Mouse (Mus musculus): ENCODE data around the gene Slc35f1. TPM values are rescaled to one million over a fixed set of nuclear protein-coding genes. Genes with fewer than 3 reads are reported as not detected.

Gene Slc35f1
- polyA plus RNA-seq, 1 experiment from 2014 or later: 4.0 TPM

DNA sequence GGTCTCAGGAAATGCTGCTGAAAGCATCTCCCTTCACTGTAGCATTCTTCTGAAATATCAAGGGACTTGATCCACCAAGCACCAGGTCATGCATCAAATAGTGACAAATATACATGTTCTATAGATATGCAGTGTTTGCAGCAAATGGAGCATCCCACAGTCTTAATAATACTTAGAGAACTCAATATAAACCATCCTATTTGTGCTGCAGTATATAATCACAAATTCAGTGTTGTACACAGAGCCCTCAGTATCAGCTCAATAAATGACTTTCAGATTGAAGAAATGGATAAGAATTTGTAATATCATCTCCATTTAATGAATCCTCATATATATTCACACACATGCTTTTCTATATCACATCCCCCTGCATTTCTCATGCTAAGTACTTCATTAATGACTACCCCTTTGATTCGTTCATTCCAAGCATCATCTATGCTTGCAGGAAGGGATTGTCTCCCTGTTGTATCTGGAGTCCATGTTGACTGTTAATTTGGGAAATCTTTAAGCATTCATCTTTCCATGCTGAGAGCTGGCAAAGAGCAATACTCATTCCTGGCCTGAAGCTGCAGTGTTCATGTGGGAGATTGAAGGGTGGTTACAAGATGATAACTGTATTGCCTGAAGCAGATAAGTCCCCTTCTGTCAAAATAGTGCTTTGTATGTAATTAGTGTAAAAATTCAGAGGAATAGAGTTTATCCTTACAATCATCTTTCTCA is 249.9 kb downstream of the Slc35f1 start:
- Histone ChIP-seq H3K36me3 (no peaks in the 10 kb centered on the region), H3K9ac (no peak overlapping the region), H3K4me1 (no peaks in the 10 kb centered on the region), H3K4me3 (replicated peaks) (no peak overlapping the region), H3K27me3 (no peaks in the 10 kb centered on the region), H3K27ac (replicated peaks) (no peak overlapping the region), H3K4me2 (replicated peaks) (no peak overlapping the region), H3K9me3 (replicated peaks) (no peaks in the 10 kb centered on the region)
- no peak for ATAC-seq (ENCODE audit: insufficient number of reproducible peaks, low FRiP score, low TSS enrichment, low read depth)
- WGBS: 67% methylated on average over 1 of the region's 1 CpGs

- no peak for ATAC-seq (ENCODE audit: insufficient number of reproducible peaks, low FRiP score, low TSS enrichment, low read depth)
- WGBS: 53% methylated on average over 5 of the region's 5 CpGs
Measured at GRCm38 (mm10) chr10:52940831-52941216, 250.5 kb downstream of the Slc35f1 start.

DNA sequence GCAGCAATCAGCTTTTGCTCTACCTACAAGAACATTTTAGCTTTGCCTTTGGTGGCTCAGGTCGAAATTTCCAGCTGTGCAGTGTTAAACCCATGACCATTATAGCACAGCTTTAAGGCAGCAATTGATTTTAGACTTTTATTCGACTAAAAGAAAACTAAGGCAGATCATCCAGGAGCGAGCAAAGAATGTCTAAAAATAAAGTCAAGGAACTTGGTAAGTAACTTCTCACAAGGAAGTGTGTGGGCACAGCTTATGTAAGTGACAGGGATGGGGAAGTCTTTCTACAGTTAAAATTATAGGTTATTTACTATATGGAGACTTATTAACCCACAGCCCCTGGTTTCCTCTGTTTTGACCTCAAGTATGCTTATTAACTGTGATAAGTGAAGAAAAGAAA is 262.2 kb downstream of the Slc35f1 start:
- Histone ChIP-seq H3K27me3 (no peaks in the 10 kb centered on the region), H3K9me3 (replicated peaks) (no peaks in the 10 kb centered on the region), H3K4me3 (replicated peaks) (no peak overlapping the region), H3K9ac (no peak overlapping the region), H3K36me3 (no peaks in the 10 kb centered on the region), H3K4me2 (replicated peaks) (no peak overlapping the region), H3K4me1 (no peaks in the 10 kb centered on the region), H3K27ac (replicated peaks) (no peak overlapping the region)
- ATAC-seq (ENCODE audit: insufficient number of reproducible peaks, low FRiP score, low TSS enrichment, low read depth): no peak
- 80% methylated on average over 3 of the region's 3 CpGs for WGBS

More at GRCm38 (mm10) chr10:52940831-52941216, 250.5 kb downstream of the Slc35f1 start:
- H3K4me3 ChIP-seq (replicated peaks): no peak overlapping the region
- H3K4me1 ChIP-seq: no peaks in the 10 kb centered on the region
- H3K27me3 ChIP-seq: no peaks in the 10 kb centered on the region
- no peaks in the 10 kb centered on the region for H3K9me3 ChIP-seq (replicated peaks)
- H3K4me2 ChIP-seq (replicated peaks): no peak overlapping the region
- H3K9ac ChIP-seq: no peak overlapping the region
- H3K27ac ChIP-seq (replicated peaks): no peak overlapping the region
- H3K36me3 ChIP-seq: no peaks in the 10 kb centered on the region

DNA sequence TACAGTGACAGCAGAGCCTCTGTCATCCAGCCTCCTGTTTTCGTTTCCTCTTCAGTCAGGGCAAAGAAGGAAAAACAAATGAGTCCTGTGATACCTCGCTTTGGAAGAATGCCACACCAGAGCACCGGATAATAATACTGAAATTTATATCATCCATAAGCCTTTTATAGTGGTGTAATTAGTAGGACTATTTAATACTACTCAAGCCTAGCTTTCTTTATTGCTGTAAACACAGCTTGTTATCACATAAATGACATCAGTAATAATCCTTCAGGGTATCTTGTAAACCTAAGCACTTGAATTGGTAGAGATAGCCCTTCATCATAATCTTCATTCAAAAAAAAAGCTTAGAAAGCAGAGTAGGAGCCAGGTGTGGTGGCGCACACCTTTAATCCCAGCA is 266.4 kb downstream of the Slc35f1 start:
- no peak overlapping the region for H3K4me3 ChIP-seq (replicated peaks)
- 61% methylated on average over 4 of the region's 4 CpGs for WGBS
- no peak overlapping the region for H3K27ac ChIP-seq (replicated peaks)
- no peaks in the 10 kb centered on the region for H3K9me3 ChIP-seq (replicated peaks)
- ATAC-seq (ENCODE audit: insufficient number of reproducible peaks, low FRiP score, low TSS enrichment, low read depth): no peak
- no peak overlapping the region for H3K9ac ChIP-seq
- H3K4me2 ChIP-seq (replicated peaks): no peak overlapping the region
- H3K4me1 ChIP-seq: no peaks in the 10 kb centered on the region
- no peaks in the 10 kb centered on the region for H3K36me3 ChIP-seq
- no peaks in the 10 kb centered on the region for H3K27me3 ChIP-seq

DNA sequence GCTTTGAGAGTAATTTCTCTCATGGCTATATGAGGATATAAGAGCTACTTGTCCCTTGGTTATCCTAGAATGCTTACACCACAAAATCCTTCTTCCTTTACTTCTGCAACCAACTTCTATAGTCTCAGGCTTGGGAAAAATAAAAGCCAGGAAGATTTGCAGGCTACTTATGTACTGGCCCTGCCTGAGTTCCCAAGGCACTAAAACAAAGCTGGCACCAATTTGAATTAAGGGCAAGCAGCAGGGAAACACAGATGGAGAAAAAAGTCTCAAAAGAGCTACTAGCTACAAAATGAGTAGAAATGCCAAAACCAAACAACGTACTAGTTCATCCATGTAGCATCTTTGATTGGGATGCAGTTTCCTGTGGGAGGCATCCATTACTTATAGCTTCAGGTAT is 288.9 kb downstream of the Slc35f1 start:
- H3K4me2 ChIP-seq (replicated peaks): no peak overlapping the region
- no peaks in the 10 kb centered on the region for H3K9me3 ChIP-seq (replicated peaks)
- WGBS: 70% methylated on average over 1 of the region's 1 CpGs
- no peak overlapping the region for H3K27ac ChIP-seq (replicated peaks)
- no peaks in the 10 kb centered on the region for H3K36me3 ChIP-seq
- H3K4me3 ChIP-seq (replicated peaks): no peak overlapping the region
- no peaks in the 10 kb centered on the region for H3K27me3 ChIP-seq
- H3K4me1 ChIP-seq: no peaks in the 10 kb centered on the region
- ATAC-seq (ENCODE audit: insufficient number of reproducible peaks, low FRiP score, low TSS enrichment, low read depth): no peak
- H3K9ac ChIP-seq: no peak overlapping the region

GRCm38 (mm10) chr10:52982836-52983235 is 292.5 kb downstream of the Slc35f1 start:
- ATAC-seq (ENCODE audit: insufficient number of reproducible peaks, low FRiP score, low TSS enrichment, low read depth): no peak
- H3K9me3 ChIP-seq (replicated peaks): no peaks in the 10 kb centered on the region
- WGBS: 43% methylated on average over 1 of the region's 1 CpGs

DNA sequence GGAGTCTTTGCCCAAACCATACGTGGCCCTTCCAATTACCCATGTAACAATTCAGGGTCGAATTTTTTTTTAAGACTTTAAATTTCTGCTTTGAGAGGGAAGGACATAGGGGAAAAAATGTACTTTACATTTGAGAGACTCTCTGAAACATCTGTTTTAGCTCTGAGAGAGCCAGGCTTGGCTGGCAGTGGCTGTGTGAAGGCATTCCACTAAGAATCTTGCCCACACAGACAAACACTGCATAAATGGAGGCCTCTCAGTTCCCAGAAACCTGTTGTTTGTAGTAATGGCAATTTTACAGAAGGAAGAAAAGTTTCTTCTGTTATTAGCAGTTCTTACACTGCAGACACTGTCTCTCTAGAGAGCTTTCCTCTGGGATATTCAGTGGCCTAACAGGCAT is 301.9 kb downstream of the Slc35f1 start:
- Histone ChIP-seq H3K27me3 (no peaks in the 10 kb centered on the region), H3K36me3 (no peaks in the 10 kb centered on the region), H3K27ac (replicated peaks) (peak overlapping the region; percentile 51), H3K9ac (no peak overlapping the region), H3K9me3 (replicated peaks) (no peaks in the 10 kb centered on the region), H3K4me1 (no peaks in the 10 kb centered on the region; the same call in 1 of the 2 replicates), H3K4me3 (replicated peaks) (no peak overlapping the region), H3K4me2 (replicated peaks) (no peak overlapping the region)
- 33% methylated on average over 2 of the region's 2 CpGs for WGBS
- ATAC-seq (ENCODE audit: insufficient number of reproducible peaks, low FRiP score, low TSS enrichment, low read depth): no peak

More at GRCm38 (mm10) chr10:52982836-52983235, 292.5 kb downstream of the Slc35f1 start:
- no peak overlapping the region for H3K27ac ChIP-seq (replicated peaks)
- H3K4me3 ChIP-seq (replicated peaks): no peak overlapping the region
- H3K36me3 ChIP-seq: no peaks in the 10 kb centered on the region
- H3K27me3 ChIP-seq: no peaks in the 10 kb centered on the region
- no peaks in the 10 kb centered on the region for H3K4me1 ChIP-seq
- H3K9ac ChIP-seq: no peak overlapping the region
- H3K4me2 ChIP-seq (replicated peaks): no peak overlapping the region

DNA sequence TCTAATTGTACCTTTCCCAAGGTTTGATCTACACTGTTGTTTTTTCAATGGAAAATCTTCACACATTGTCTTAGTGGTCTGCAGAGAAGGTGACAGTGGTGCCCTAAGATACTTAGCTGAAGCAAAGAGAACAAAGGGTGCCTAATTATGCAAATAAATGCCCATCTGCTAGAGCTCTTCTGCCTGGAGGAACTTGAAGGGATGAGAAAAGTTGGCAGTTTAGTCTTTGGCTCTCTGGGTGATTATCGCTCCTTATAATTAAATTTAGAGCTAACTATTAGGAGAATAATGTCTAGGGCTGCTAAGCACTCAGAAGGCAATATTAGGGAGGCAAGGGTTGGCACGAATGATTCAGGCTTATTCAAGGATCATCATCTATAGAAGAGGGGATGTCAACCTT is 306.6 kb downstream of the Slc35f1 start:
- H3K4me2 ChIP-seq (replicated peaks): no peak overlapping the region
- H3K36me3 ChIP-seq: no peaks in the 10 kb centered on the region
- H3K27ac ChIP-seq (replicated peaks): no peak overlapping the region
- no peaks in the 10 kb centered on the region; the same call in 1 of the 2 replicates for H3K4me1 ChIP-seq
- H3K4me3 ChIP-seq (replicated peaks): no peak overlapping the region
- H3K9me3 ChIP-seq (replicated peaks): no peaks in the 10 kb centered on the region
- H3K9ac ChIP-seq: no peak overlapping the region
- 67% methylated on average over 2 of the region's 2 CpGs for WGBS
- H3K27me3 ChIP-seq: no peaks in the 10 kb centered on the region
- no peak for ATAC-seq (ENCODE audit: insufficient number of reproducible peaks, low FRiP score, low TSS enrichment, low read depth)

DNA sequence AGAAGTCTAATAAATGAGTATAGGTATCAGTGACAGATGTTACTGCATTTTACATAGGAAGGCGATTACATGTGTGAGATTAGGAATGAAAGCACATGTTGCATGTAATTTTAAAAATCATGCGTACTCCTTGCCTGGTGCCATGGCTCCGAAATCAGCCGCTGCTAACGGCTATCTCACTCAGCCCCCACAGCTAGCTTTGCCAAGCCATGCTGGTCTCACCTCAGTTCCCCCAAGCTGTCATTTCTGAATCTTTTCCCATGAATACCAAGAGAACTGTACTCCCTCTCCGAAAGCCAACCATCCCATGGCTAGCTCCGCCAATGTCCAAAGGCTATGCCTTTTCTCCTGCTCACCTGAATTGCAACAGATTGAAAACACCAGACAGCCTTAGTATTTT is 310.8 kb downstream of the Slc35f1 start:
- Histone ChIP-seq H3K4me3 (replicated peaks) (no peak overlapping the region), H3K4me1 (no peaks in the 10 kb centered on the region), H3K9ac (no peak overlapping the region), H3K36me3 (no peaks in the 10 kb centered on the region), H3K27ac (replicated peaks) (no peak overlapping the region), H3K9me3 (replicated peaks) (no peaks in the 10 kb centered on the region), H3K4me2 (replicated peaks) (no peak overlapping the region), H3K27me3 (no peaks in the 10 kb centered on the region)
- no peak for ATAC-seq (ENCODE audit: insufficient number of reproducible peaks, low FRiP score, low TSS enrichment, low read depth)
- 90% methylated on average over 7 of the region's 7 CpGs for WGBS

DNA sequence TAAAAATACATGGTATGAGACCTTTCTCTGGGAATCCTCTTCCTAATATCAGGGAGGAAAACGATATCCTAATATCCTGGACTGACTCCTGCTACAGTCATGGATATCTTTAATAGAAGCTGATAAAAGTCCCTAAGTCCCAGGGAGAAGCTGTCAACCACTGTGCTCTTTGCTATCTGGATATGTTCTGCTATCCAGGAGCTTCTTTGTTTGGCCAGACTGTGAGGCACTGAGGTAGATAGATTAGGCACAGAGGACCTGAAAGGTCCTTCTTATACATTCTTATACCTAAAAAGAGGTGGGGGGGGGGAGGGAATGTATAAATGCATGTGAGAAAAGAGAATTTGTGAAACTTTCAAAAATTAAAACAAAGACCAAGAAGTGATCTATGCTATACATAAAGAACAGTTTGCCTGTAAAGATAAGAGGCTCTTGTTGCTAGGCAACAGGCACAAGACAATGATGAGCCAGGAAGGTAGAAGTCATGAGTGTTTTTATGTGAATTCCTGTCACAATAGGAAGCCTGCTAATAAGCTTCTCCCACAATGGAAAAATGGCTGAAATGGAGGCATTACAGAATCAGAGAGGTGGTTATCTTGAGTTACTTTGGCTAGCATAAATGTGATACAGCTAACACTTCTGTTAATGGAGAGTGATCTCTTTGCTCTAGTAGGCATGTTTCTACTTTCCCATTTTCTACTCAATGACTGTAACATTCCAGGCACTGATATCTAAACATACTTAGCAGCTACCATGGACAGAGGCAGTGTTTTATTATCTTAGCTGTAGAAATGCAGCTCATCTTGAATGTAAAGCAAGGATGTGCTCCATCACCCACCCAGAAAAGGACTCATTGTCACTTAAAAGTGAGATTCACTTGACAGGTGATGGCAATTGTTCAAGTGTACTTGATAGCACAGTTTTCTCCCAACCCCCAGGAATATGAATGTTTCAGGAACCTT is 316.2 kb downstream of the Slc35f1 start:
- Histone ChIP-seq H3K36me3 (no peaks in the 10 kb centered on the region), H3K27ac (replicated peaks) (no peak overlapping the region), H3K4me1 (no peaks in the 10 kb centered on the region), H3K9me3 (replicated peaks) (no peaks in the 10 kb centered on the region), H3K4me2 (replicated peaks) (no peak overlapping the region), H3K9ac (no peak overlapping the region), H3K27me3 (no peaks in the 10 kb centered on the region), H3K4me3 (replicated peaks) (no peak overlapping the region)
- 92% methylated on average over 1 of the region's 1 CpGs for WGBS
- no peak for ATAC-seq (ENCODE audit: insufficient number of reproducible peaks, low FRiP score, low TSS enrichment, low read depth)

GRCm38 (mm10) chr10:53013878-53014277 is 323.5 kb downstream of the Slc35f1 start:
- H3K4me3 ChIP-seq (replicated peaks): no peak overlapping the region
- H3K4me2 ChIP-seq (replicated peaks): no peak overlapping the region
- 44% methylated on average over 5 of the region's 5 CpGs for whole genome bisulfite sequencing
- no peak overlapping the region for H3K27ac ChIP-seq (replicated peaks)
- H3K9ac ChIP-seq: no peak overlapping the region
- ATAC-seq (ENCODE audit: insufficient number of reproducible peaks, low FRiP score, low TSS enrichment, low read depth): no peak
- no peaks in the 10 kb centered on the region for H3K9me3 ChIP-seq (replicated peaks)
- no peaks in the 10 kb centered on the region for H3K4me1 ChIP-seq
- no peaks in the 10 kb centered on the region for H3K36me3 ChIP-seq
- no peaks in the 10 kb centered on the region for H3K27me3 ChIP-seq

All from embryonic facial prominence, embryonic 15.5 days (tissue).